Mouse (Mus musculus) cerebellum, adult (tissue): ENCODE measurements at regions not wholly inside any gene's neighbourhood (a gene's known extent, or its start where the extent isn't known, plus 50 kb on each side); places are given as distances from the start of the nearest gene placed in this dataset.

Experiments
- ATAC-seq: cut with Nextera tagmentation; 2 replicates; pipeline ENCODE4 v1.9.2; 2017; ENCODE audit warnings: mild to moderate bottlenecking, moderate library complexity, mixed read lengths; ENCODE audit not compliant: insufficient number of reproducible peaks, low FRiP score, low TSS enrichment

DNA sequence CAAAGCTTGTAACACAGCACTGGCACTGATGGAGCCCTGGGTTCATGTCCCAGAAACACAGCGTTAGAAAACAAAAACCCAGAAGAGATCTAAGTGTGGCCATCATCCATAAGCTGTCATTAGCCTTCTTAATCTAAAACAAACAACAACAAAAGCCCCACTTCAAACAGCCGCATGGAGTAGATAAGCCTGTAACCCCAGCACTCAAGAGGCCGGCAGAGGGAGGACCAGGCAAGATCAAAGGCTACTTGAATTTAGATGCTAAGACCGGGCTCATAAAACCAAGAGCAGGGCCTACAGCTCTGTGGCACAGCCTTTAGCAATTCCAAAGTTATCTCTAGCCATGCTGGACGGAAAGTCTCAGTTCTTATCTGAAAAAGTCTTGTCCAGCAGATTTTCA lies 215.4 kb upstream of the Mkln1 start:
- ATAC-seq = no peak

DNA sequence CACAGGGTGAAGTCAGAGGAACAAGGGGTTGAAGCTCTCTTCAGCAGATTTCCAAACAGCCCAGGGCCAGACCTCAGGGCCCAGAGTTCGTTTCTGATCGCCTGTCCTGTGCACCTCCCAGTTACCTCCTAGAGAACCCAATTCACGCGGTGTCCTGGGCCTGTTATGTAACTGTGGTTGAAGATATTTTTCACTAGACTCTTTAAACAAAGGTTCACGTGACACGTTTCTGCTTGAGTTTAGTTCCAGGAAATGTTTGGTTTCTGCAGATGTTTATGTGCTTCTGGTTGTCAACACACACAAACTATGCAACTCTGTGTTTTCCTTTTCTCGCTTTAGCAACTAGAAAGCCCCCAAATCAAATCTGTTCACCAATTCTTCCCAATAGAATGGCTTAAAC lies 214.0 kb upstream of the Mkln1 start:
- no peak for ATAC-seq

DNA sequence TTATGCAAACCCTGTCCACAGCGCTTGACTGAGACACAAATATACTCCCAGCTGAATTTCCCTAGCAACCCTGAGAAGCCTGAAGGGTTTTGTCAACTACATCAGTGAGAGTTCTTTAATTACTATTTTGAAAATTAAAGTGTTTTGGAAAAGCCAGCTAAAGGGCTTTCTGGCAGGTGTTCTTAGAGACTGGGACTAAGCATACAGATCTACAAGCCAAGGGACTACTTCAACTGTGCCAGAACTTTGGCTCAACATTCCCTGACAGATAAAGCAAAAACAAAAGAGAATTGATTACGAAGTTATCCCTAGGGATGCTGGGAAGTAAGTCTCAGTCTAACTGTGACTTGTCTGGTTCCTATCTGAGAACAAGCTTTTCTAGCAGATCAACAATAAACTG lies 213.4 kb upstream of the Mkln1 start:
- ATAC-seq = no peak

DNA sequence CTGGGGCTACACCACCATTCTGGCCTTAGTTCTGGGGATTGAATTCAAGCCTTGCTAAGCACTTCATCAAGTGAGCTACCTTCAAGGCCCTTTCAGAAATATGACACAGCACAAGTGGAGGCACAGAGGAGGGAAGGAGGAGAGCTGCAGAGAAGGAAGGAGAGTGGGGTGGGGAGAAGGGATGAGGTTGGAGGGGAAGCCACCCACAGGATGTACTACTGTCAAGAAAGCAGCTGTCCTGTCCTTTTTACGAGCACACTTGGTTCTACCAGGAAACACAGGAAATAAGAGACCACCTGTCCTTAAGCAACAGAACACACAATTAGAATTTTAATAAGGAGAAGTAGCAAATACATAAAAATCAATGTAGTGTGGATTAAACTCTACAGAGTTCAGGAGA lies 210.5 kb upstream of the Mkln1 start:
- ATAC-seq = no peak

DNA sequence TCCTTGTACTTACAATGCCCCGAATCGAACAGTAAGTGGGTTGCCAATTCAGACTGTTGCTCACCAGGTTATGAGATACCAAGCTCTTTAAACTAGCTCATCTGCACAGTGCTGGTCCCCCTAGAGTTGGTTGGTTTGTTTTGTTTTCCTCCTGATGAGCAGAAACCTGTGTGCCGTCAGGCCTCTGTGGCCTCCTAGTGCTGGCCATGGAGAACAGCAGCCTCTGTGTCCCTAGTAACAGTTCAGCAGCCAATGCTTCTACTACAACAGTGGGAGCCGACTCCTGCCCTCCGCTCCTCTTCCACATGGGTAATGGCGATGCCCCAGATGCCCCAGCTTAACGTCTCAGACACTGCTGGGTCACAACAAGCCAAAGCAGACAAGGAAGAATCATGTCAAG lies 209.5 kb upstream of the Mkln1 start:
- peak; percentile 59; the same call in 1 of the 2 replicates for ATAC-seq

DNA sequence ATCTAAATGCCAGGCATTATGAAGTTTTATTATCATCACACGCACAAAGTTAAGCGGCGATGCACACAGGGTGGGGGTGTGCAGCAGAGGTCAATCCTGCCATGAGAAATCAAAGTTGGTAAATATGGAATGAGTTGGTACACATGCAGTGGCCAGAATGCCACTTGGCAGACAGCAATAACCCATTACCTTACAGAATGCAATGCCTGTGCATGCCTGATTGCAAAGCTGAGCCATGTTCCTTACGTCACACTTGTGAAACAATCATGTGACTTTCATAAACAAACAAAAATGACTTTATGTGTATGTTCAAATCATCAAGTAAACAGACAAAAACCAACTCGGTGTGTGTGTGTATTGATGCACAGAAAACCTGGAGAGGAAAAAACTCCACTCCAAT lies 208.5 kb upstream of the Mkln1 start:
- ATAC-seq = no peak

DNA sequence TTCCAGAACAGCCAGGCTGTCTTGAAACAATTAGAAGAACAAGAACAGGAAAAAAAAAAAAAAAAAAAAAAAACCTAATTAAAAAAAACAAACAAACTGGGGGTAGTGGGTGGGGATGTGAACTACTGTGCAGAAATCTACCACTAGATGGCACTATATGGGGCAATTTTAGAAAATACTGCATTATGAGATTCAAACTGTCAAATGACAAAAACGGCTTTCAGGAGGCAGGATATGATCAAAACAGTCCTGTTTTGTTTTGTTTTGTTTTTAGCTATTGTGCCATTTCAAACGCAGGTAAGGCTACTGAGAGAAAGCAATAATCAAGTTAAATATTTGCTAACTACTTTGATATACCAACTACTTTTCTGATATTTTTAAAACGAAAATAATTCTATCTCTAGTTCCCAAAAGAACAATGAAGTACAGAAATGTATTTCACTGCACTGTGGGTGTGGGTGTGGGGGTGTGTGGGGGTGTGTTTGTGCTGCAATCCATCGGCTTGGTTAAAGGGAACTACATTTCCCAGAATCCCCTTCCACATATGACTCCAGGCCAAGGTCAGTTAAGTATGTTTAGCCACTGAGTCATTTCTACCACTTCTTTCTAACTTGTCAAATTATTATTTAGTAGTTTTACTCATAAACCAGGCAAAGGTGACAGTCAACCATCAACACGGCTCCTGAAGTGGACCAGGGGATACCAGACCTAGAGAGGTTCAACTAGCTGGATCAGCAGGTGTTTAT lies 207.7 kb upstream of the Mkln1 start:
- ATAC-seq = no peak

DNA sequence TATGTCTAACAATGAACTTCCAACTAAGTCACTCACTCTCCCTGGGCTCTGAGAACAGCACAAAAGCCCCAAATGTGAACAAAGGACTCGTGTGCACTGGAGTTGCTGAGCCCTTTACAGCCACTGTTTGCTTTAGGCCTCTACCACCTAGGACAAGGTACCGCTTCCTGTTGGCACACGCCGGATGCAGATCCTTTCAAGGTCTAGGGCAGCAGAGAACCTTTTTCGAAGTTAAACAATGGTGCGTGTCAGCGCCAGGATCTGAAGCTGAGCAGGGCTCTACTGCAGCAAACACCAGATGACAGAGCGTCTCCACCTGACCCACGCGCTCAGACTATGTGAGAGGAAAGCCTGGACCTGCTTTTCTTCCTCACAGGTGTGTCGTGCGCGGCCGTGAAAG lies 207.0 kb upstream of the Mkln1 start:
- no peak for ATAC-seq

DNA sequence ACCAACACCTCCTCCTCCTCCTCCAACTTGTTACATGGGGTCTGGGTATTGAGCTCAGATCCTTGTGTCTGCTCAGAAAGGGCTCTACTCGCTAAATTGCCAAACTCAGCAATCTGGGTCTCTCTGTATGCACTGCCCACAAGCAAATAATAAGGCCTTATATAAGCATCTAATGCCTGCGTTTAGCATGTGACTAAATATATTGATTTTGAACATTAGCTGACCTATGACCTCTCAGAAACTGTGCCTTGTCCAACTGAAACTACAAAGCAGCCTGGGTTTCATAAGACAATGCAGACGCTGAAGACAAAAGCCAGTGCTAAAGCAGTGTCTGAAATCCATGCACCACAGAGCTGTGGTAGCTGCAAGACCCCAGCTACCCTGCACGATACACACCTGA lies 206.3 kb upstream of the Mkln1 start:
- ATAC-seq = no peak

DNA sequence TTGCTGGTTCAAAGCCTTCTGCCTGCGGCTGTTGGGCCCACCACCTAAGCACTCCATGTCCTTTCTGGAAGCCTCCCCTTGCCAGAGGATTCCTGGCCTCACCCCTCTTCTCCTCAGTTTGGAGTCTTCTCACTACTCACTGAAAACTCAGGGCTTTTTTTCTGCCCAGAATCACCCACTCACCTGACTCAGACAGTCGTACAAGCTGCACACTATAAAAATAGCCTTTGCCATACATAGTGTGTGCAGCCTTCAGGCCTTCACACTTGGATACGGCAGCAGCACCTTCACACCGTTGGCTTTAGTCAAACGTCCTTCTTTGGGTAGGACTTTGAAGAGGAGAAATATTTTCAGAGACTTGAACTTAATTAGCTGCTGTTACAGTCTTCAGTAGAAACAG lies 205.3 kb upstream of the Mkln1 start:
- ATAC-seq = no peak

DNA sequence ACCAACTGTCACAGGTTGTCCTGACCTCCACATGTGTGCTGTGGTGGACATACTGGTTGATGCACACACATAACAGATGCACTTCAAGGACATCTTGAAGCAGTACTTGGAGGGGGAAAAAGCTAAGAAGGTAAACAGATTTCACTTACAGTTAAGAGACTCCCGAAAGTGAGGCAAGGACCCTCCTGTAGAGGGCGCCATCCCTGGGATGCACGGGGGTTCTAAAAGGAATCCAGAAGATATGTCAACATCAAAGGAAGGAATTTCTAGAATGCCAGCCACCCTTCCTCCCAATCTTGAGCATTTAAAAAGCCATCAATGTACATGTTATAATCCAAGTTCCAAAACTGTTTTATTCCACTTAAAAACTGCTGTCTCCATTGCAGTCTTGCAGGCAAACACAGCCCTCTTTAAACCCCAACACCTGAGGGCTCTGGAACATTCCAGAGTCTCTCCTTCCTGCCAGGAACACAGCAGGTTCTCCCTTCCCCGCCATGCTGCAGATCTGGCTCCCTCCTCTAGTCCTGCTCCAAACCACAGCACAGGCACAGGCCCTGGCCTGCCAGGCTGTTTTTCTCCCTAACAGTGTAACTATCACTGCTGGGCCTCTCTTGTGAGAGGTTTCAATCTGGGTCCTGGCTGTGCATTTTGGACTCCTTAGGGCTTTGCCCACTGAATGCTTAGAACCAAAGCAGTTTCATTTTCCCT lies 200.8 kb upstream of the Mkln1 start:
- ATAC-seq = peak; percentile 77; the same call in 1 of the 2 replicates

DNA sequence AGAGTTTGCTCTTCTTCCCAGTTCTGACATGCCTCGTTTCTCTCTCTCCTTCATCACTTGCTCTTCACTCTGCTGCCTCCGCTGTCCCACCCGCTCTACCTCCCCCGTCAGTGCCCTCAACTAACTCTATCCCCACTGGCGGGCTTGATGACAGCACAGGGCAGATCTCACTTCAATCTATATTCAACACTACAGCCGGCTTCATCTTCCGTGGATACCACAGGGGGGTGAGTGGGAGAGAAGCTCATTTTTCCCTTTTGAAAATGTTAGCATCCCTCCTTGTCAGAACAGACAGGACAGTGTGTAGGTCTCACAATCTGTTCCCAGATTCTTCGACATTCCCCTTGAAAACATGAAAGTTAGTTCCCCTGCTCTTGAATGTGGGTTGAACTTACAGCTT lies 200.2 kb upstream of the Mkln1 start:
- ATAC-seq = no peak

DNA sequence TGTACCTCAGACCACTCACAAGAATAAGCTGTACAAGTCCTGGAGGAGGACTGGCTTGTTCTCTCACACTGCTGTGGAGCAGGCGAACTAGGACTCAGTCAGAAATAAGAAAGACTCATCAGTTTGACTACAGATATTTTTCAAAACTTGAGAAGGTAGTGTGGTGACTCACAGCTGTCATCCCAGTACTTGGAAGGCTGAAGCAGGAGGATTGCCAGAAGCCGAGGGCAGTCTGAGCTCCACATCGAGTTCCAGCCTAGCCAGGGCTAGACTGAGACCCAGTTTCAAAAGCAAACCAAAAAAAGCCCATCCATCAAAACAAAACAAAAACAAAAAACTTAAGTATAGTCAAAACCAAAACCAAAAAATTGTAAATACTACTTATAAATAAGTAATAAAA lies 197.8 kb upstream of the Mkln1 start:
- ATAC-seq = no peak

DNA sequence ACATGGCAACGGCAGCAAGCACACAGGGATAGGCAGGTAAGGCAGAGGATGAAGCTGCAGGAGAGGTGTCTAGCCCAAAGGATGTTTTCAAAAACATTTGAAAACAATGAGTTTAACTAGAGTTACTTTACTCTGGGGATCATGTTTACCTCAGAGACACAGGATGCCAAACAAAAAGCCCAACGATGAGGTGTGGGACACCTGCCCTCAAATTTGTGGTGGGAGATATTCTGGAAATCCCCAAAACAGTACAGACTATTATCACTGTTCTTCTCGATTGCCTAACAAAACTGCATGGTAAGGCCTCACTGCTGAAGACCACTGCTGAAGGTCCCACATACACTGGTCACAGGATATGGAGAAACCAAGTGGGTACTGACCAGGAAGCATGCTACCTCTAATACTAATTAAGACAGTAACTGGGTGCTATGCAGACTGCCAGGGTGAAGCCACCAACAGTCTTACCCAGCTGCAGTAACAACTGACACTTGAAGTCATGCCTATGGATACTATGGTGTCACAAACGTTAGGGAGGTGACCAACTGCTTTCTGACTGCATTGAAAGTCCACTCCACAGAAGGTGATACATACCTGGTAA lies 197.1 kb upstream of the Mkln1 start:
- ATAC-seq = no peak

DNA sequence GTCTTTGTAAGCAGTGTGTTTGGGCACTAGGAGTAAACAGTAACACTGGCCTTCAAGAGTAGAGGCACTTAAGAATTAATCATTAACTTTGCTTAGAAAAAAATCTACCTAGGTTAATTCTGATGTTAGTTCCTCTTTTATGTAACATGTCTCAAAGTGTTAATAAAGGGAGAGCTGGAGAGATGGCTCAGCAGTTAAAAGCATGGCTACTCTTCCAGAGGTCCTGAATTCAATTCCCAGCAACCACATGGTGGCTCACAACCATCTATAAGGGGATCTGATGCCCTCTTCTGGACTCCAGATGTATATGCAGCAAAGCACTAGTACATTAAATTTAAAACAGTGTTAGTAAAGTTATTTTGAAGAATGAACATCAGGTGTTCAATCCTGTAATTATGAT lies 195.9 kb upstream of the Mkln1 start:
- no peak for ATAC-seq

DNA sequence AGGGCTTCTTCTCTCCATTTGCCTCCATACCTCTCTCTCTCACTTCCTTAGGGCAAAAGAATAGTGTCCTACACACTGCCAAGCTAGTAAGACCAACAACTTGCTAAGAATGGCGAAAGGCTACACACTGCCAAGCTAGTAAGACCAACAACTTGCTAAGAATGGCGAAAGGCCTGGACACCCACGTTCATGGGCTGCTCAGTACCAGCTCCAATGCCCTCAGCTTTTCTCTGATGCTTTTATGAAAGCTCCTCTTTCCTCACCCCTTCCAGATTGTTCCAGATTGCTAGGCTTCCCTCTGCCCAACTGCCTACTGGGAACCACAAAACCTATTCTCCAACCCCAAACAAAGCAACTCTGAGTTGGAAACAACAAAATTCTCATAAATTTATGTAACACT lies 194.1 kb upstream of the Mkln1 start:
- no peak for ATAC-seq

DNA sequence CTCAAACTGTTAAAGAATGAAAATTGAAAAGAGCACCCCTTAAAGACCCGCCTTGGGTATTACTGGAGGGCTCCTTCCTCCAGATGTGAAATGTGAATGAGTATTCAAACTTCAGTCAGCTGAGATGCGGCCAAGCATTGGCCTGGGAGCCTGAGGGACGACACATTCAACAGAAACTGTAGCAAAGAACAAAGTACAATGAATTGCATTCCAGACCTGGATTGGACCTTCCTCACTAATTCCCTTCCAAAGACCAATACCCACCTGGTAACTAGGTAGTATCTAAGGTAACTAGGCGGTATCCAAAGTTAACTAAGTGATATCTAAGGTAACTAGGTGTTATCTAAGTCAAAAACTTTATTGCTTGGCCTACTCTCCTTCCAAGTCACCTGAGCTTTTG lies 193.7 kb upstream of the Mkln1 start:
- no peak for ATAC-seq

DNA sequence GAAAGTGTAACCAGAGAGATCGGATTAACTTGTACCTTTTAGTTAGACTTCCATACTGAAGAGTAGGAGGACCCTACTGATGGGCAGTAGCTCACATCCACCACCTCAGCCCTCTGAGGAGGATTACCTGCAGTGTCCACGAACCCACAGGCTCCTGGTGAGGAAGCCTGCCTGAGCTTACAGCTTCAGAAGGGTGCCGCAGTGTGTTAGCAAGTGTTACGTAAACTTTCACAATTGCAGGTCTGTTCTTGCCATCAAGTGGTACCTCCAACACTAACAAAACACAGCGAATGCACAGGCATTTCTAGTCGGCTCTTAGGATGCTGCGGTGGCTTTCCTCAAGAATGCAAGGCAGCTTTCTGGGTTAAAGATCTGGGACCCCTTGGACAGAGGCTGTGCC lies 192.4 kb upstream of the Mkln1 start:
- ATAC-seq = no peak

DNA sequence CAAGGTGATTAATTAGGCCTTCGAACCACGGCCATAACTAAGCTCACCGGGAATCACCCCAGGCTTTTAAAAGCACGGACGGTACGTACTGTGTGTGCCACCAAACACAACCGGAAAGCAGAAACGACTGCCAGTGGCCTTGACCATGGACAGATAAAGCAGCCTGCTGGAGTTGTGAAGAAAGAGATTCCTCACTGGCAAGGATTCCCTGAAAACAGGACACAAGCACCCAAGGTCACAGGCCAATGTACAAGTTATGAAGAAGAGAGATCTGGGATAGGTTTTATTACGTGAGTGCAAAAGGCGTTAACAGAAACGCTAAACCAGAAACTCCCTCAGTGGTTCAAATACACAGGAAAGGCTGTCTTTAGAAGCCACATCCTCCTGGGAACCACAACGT lies 191.3 kb upstream of the Mkln1 start:
- ATAC-seq = no peak

DNA sequence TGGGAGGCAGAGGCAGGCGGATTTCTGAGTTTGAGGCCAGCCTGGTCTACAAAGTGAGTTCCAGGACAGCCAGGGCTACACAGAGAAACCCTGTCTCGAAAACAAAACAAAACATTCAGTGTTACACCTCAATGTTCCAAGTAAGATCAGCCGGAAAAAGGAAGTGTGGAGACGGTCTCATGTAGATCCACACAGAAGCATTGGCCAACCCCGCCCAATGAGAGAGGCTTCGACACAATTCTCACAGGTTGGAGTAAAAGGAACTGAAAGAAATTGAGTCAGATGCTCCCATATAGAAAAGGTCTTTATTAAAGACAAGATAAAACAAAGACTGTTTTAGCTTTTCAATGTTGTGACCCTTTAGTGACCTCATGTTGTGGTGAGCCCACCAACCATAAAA lies 190.3 kb upstream of the Mkln1 start:
- no peak for ATAC-seq

DNA sequence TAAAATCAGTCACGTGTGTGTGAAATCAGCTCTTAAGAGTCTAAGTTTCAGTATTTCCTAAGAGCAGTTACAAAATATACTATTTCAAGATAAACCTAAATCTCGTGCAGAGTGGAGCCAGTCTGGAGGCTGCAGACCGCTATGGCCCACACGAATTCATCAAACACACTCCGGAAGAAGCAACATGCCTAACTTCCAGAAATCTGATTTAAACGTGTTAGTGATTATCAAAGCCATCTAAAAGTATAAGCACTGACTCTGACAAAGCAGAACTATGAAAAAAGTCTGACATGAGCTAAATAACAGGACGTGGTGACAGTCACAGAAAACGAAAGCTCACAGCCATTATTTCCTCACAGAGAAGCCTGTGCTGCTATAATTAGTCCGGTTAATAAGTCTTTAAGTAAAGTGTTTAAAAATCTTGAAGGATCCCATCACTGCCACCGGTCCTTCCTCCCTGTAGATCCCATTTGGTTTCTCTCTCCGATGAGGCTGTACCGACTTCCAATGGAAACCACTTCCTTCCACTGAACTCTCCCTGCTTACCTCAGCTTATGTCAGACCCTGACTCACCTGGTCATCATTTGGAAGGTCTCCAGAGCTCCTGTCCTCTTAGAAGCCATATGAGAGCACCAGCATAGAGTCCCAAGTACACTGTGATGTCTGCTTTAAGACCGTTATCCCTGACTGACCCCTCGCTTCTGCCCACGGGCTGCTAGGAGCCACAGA lies 189.0 kb upstream of the Mkln1 start:
- no peak for ATAC-seq
